Mouse (Mus musculus): ENCODE data around the gene Pip4k2c.

DNA sequence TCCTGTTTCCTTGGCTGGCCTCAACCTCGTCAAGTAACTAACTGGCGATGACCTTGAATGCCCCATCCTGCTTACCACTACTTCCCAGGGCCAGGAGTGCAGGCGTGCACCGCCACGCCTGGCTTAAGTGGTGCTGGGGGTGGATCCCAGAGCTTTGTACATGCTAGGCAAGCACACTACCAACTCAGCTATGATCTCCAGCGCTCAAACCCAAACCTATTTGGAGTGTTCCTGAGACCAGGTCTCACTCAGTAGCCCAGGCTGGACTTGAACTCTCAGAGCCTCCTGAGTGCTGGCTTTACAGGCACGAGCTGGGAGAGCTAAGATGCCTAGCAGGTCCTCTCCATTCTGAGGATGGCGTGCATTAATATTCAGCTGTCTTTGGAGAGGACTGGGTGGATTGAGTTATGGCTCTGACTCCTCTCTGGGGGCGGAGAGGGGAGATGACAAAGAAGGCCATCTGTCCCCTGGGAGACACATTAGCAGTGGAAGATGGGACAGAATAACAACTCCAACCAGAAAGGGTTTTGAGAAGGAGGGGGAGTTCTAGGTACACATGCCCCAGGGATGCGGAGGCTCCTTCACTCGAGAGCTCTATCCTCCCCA, 13.8 kb downstream of the Pip4k2c start:
- TF ChIP-seq CTCF (IDR thresholded peaks at IDR 0.05; ENCODE audit: extremely low read depth, insufficient read depth, insufficient read length, insufficient replicate concordance) (no peak), POLR2A (IDR thresholded peaks at IDR 0.05; ENCODE audit: low read depth, low read length) (no peak)
